ENCODE assay signal across 11 mouse cellular contexts in genomic region chr19:16204776-16205680, GRCm38 (mm10).
A peak's percentile ranks its signal among the peaks of the same experiment; 100 is the strongest.
DNase-seq lines count a peak whose midpoint lies in the region.
"Had no signal": no experiment of that assay in that cellular context is flagged by ENCODE, and none has a peak within 500 bp of the region (broad histone marks: within the 10 kb centered on the region; RNA-seq: fewer than 3 reads in every experiment).

No protein-coding gene starts in this region.

- peak; percentile 24 for DNase-seq in kidney, adult 9 months
- DNase-seq in kidney, adult 18-20 months, result no peak
- DNase-seq in CD4-positive helper T cell, adult 2 months (ENCODE audit: low read depth, low spot score), result peak; percentile 7
- peak; percentile 10 for DNase-seq in c-Kit-positive CD71-negative TER-119-negative erythroid progenitor cells, embryonic 14.5 days (ENCODE audit: low read depth)
- DNase-seq in lung, postnatal 25 days (ENCODE audit: low spot score), result peak; percentile 76
- no peak for DNase-seq in layer of hippocampus, postnatal 10 days (ENCODE audit: low spot score in 2 of 2)
- no peak for DNase-seq in ovary, postnatal 14 days (ENCODE audit: low spot score)
- DNase-seq in left cerebral cortex, postnatal 4 days, result no peak
- DNase-seq: adrenal gland, postnatal 10 days; cerebellum, postnatal 25 days; liver had no signal

- intact Hi-C loops in left cerebral cortex, postnatal 4 days (cut with DNase I), result no loop called here

Comparison
In these comparisons a context has a peak if more than half of its experiments do, and no peak if none do; other contexts are left out.
1. DNase-seq: peak in kidney, adult 9 months (single experiment), CD4-positive helper T cell, adult 2 months (single experiment), c-Kit-positive CD71-negative TER-119-negative erythroid progenitor cells, embryonic 14.5 days (single experiment) and lung, postnatal 25 days (single experiment); none in kidney, adult 18-20 months (single experiment), layer of hippocampus, postnatal 10 days (0 of 2), ovary, postnatal 14 days (single experiment) and left cerebral cortex, postnatal 4 days (single experiment).